Mouse (Mus musculus) hindbrain, embryonic 14.5 days (tissue): Measurements from ENCODE around the gene Mex3a. TPM values are rescaled to one million over a fixed set of nuclear protein-coding genes. Genes with fewer than 3 reads are reported as not detected.

ENCODE experiments used
- ATAC-seq: fragments of 200-750 bp; cut with Nextera tagmentation; 2 replicates; pipeline ENCODE4 v1.8.0; 2017; ENCODE audit warnings: moderate number of reproducible peaks, mild to moderate bottlenecking, moderate TSS enrichment, moderate library complexity; ENCODE audit not compliant: low FRiP score
- DNase-seq: peaks from one replicate; pipeline ENCODE4 v3.0.0-alpha.2; 2015; ENCODE audit warnings: low spot score
- H3K27ac ChIP-seq: fragments of 300-500 bp; sonication (generic); 2 replicates; pipeline ENCODE4 v1.5.1; 2014; ENCODE audit warnings: mild to moderate bottlenecking, moderate library complexity
- H3K27me3 ChIP-seq: fragments of 300-500 bp; sonication (generic); 2 replicates; pipeline ENCODE4 v1.6.1; 2014; ENCODE audit warnings: mild to moderate bottlenecking, low read length, mixed read lengths; ENCODE audit not compliant: control insufficient read depth, insufficient read depth
- H3K36me3 ChIP-seq: fragments of 300-500 bp; sonication (generic); replicated peaks from 2 replicates; pipeline ENCODE4 v1.6.1; 2014; ENCODE audit not compliant: control insufficient read depth, insufficient read depth
- H3K4me1 ChIP-seq: fragments of 300-500 bp; sonication (generic); replicated peaks from 2 replicates; pipeline ENCODE4 v1.6.1; 2014; ENCODE audit warnings: antibody characterized with exemption, low read length, mixed read lengths; ENCODE audit not compliant: control insufficient read depth, insufficient read depth
- H3K4me2 ChIP-seq: fragments of 300-500 bp; sonication (generic); replicated peaks from 2 replicates; pipeline ENCODE4 v1.6.1; 2014; ENCODE audit warnings: mild to moderate bottlenecking, moderate library complexity
- H3K4me3 ChIP-seq: fragments of 300-500 bp; sonication (generic); replicated peaks from 2 replicates; pipeline ENCODE4 v1.5.1; 2014; ENCODE audit warnings: mild to moderate bottlenecking, low read length
- H3K9ac ChIP-seq: fragments of 300-500 bp; sonication (generic); 2 replicates; pipeline ENCODE4 v1.6.1; 2014
- H3K9me3 ChIP-seq: fragments of 300-500 bp; sonication (generic); 2 replicates; pipeline ENCODE4 v1.6.1; 2016; ENCODE audit warnings: low read length; ENCODE audit not compliant: control insufficient read depth
- WGBS: fragments of 180-500 bp; shearing (Covaris S2); extraction: QIAGEN DNeasy Blood & Tissue Kit; methylation state at CpG from one replicate; pipeline ENCODE4 v1.1.7; 2014; 5-methylcytosine and 5-hydroxymethylcytosine counted together
- polyA plus RNA-seq: library from polyadenylated mRNA; unstranded; fragments of >200 nt; fragmentation: Nextera tagmentation; extraction: Ambion mirVana; gene quantifications from 2 replicates; pipeline ENCODE4 v1.2.1, GENCODE M21; 2014

The Mex3a gene
- polyA plus RNA-seq, 1 experiment from 2014 or later: 31.0 TPM

GRCm38 (mm10) chr3:88546674-88547418, 14.7 kb downstream of the Mex3a start:
- no peak overlapping the region for H3K9ac ChIP-seq
- ATAC-seq (no peak), DNase-seq (no peak)
- WGBS: 83% methylated on average over 6 of the region's 6 CpGs
- H3K4me3 ChIP-seq: no peak overlapping the region
- no peaks in the 10 kb centered on the region; the same call in 1 of the 2 replicates for H3K36me3 ChIP-seq
- H3K9me3 ChIP-seq: no peaks in the 10 kb centered on the region
- H3K4me2 ChIP-seq: no peak overlapping the region
- no peaks in the 10 kb centered on the region for H3K27me3 ChIP-seq
- no peak overlapping the region for H3K27ac ChIP-seq
- H3K4me1 ChIP-seq: peaks cover 2% of the 10 kb centered on the region

- H3K4me2 ChIP-seq: no peak within 1 kb of the TSS
- no peaks in the 10 kb centered on the region for H3K9me3 ChIP-seq
- 59% methylated on average over 18 of the region's 18 CpGs for WGBS
- H3K27me3 ChIP-seq: no peaks in the 10 kb centered on the region
- no peaks in the 10 kb centered on the region; the same call in 1 of the 2 replicates for H3K36me3 ChIP-seq
- H3K9ac ChIP-seq: no peak within 1 kb of the TSS
- DNase-seq: no peak
- H3K27ac ChIP-seq: no peak within 1 kb of the TSS
- H3K4me3 ChIP-seq: no peak within 1 kb of the TSS
- H3K4me1 ChIP-seq: peaks cover 5% of the 10 kb centered on the region; the same call in 1 of the 2 replicates
- no peak for ATAC-seq
Measured at GRCm38 (mm10) chr3:88548180-88548917, 16.2 kb downstream of the Mex3a start, which contains the start of gene Rab25. Gene Rab25 (minus strand): TSS chr3:88548300.

GRCm38 (mm10) chr3:88551586-88551985, 19.4 kb downstream of the Mex3a start:
- 0 out of 2 replicates have a peak overlapping the region, but pooled peaks have one; percentile 76 for H3K4me3 ChIP-seq
- H3K9ac ChIP-seq: peak overlapping the region; percentile 70; the same call in 1 of the 2 replicates
- no peak overlapping the region for H3K27ac ChIP-seq
- H3K4me1 ChIP-seq: peaks cover 17% of the 10 kb centered on the region
- no peaks in the 10 kb centered on the region for H3K27me3 ChIP-seq
- 84% methylated on average over 4 of the region's 4 CpGs for WGBS
- ATAC-seq: no peak
- peak overlapping the region; percentile 80; the same call in 1 of the 2 replicates for H3K4me2 ChIP-seq
- no peak for DNase-seq
- H3K9me3 ChIP-seq: no peaks in the 10 kb centered on the region
- H3K36me3 ChIP-seq: peaks cover 15% of the 10 kb centered on the region

GRCm38 (mm10) chr3:88552082-88552645, 20.0 kb downstream of the Mex3a start:
- ATAC-seq (no peak), DNase-seq (no peak)
- Histone ChIP-seq H3K4me3 (peak overlapping the region; percentile 76), H3K9me3 (no peaks in the 10 kb centered on the region), H3K4me1 (peaks cover 17% of the 10 kb centered on the region), H3K27me3 (no peaks in the 10 kb centered on the region), H3K9ac (peak overlapping the region; percentile 70), H3K4me2 (peak overlapping the region; percentile 80), H3K27ac (peak overlapping the region; percentile 91), H3K36me3 (peaks cover 20% of the 10 kb centered on the region)
- WGBS: 23% methylated on average over 16 of the region's 16 CpGs

- under 1% methylated on average over 48 of the region's 48 CpGs for WGBS
- H3K4me2 ChIP-seq: peak within 1 kb of the TSS; percentile 80
- peak within 1 kb of the TSS; percentile 76 for H3K4me3 ChIP-seq
- H3K36me3 ChIP-seq: peaks cover 27% of the 10 kb centered on the region
- ATAC-seq (peak; percentile 91), DNase-seq (peak; percentile 98)
- H3K27me3 ChIP-seq: no peaks in the 10 kb centered on the region
- peak within 1 kb of the TSS; percentile 76 for H3K9ac ChIP-seq
- peaks cover 17% of the 10 kb centered on the region for H3K4me1 ChIP-seq
- H3K9me3 ChIP-seq: no peaks in the 10 kb centered on the region
- H3K27ac ChIP-seq: peak within 1 kb of the TSS; percentile 91
Measured at GRCm38 (mm10) chr3:88552676-88553524, 20.7 kb downstream of the Mex3a start, which contains the start of gene Lamtor2. Gene Lamtor2 (minus strand): TSS chr3:88553074.

- peak; percentile 86 for DNase-seq
- no peaks in the 10 kb centered on the region for H3K9me3 ChIP-seq
- peak within 1 kb of the TSS; percentile 91 for H3K27ac ChIP-seq
- WGBS: under 1% methylated on average over 27 of the region's 37 CpGs
- peak; percentile 86 for ATAC-seq
- H3K27me3 ChIP-seq: no peaks in the 10 kb centered on the region
- peaks cover 17% of the 10 kb centered on the region for H3K4me1 ChIP-seq
- H3K4me3 ChIP-seq: peak within 1 kb of the TSS; percentile 76
- H3K4me2 ChIP-seq: peak within 1 kb of the TSS; percentile 80
- H3K9ac ChIP-seq: peak within 1 kb of the TSS; percentile 76
- peaks cover 33% of the 10 kb centered on the region for H3K36me3 ChIP-seq
Measured at GRCm38 (mm10) chr3:88553525-88553879, 21.3 kb downstream of the Mex3a start, which contains the start of gene Ubqln4. Gene Ubqln4 (plus strand): TSS chr3:88553758.

GRCm38 (mm10) chr3:88553880-88554586, 21.8 kb downstream of the Mex3a start:
- H3K4me2 ChIP-seq: peak overlapping the region; percentile 80
- H3K27ac ChIP-seq: peak overlapping the region; percentile 91
- no peaks in the 10 kb centered on the region for H3K9me3 ChIP-seq
- peaks cover 17% of the 10 kb centered on the region for H3K4me1 ChIP-seq
- H3K27me3 ChIP-seq: no peaks in the 10 kb centered on the region
- ATAC-seq: peak; percentile 36
- peak overlapping the region; percentile 76 for H3K4me3 ChIP-seq
- under 1% methylated on average over 41 of the region's 41 CpGs for WGBS
- DNase-seq: no peak
- peaks cover 38% of the 10 kb centered on the region for H3K36me3 ChIP-seq
- peak overlapping the region; percentile 76 for H3K9ac ChIP-seq

- Histone ChIP-seq H3K27me3 (no peaks in the 10 kb centered on the region), H3K4me1 (peaks cover 17% of the 10 kb centered on the region), H3K4me3 (peak overlapping the region; percentile 76; the same call in 1 of the 2 replicates), H3K4me2 (peak overlapping the region; percentile 80), H3K36me3 (peaks cover 49% of the 10 kb centered on the region), H3K27ac (no peak overlapping the region), H3K9ac (0 out of 2 replicates have a peak overlapping the region, but pooled peaks have one; percentile 76), H3K9me3 (no peaks in the 10 kb centered on the region)
- no peak for DNase-seq
- WGBS: 91% methylated on average over 5 of the region's 5 CpGs
- no peak for ATAC-seq
Measured at GRCm38 (mm10) chr3:88555069-88555605, 22.9 kb downstream of the Mex3a start.
